Mouse (Mus musculus) testis, adult 2 months (tissue): ENCODE results near the gene R3hdm4.

Source experiments
- CTCF ChIP-seq: fragments of 200-500 bp; IDR thresholded peaks from 2 replicates; pipeline ENCODE4 v1.5.1; 2012; ENCODE audit warnings: low read depth, mild to moderate bottlenecking, inconsistent platforms, low read length, moderate library complexity; ENCODE audit not compliant: control insufficient read depth, insufficient read depth, insufficient replicate concordance
- POLR2A ChIP-seq: fragments of 200-500 bp; IDR thresholded peaks from 2 replicates; pipeline ENCODE4 v1.6.1; 2012; ENCODE audit warnings: low read depth, mild to moderate bottlenecking, inconsistent platforms, low read length, moderate library complexity; ENCODE audit not compliant: control insufficient read depth

GRCm38 (mm10) chr10:79873313-79873712 lies 47.7 kb downstream of the R3hdm4 start:
- TF ChIP-seq CTCF (no peak), POLR2A (no peak)
